Mouse (Mus musculus): Measurements from ENCODE around the gene Brinp1.
"Not testable (repeated sequence)": the region's sequence is repeated elsewhere in the genome, so short reads cannot be mapped to it uniquely, and the experiment has no call there.

Brinp1 gene

DNA sequence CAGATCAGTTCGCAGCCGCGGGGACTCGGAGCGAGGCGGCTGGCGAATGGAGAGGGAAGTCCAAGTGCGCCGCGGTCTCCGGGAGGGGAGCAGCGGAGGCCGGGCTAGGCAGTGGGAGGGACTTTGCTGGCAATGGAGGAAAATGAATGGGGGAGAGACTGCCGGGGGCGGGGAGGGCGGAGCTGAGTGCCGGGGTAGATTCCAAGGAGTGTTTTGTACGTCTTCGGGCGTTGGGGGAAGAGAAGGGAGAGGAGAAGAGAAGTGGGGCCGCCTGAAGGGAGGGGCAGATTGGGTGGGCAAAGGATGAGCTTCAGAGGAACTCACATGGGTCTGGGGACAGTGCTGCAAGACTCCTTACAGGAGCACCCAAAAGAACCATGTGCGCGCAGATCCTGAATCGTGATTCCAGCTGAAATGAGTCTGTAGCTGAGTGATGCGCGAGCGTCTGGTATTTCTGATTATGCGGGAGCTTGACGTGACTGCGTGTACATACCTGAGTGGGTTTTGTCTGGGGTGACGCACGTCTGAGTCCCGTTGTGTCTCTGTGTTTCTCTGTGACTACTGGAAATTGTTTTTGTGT, at the start of gene Brinp1:
Gene Brinp1 (minus strand): TSS at position 76 of the 580 bp plus-strand sequence.
- no peak for DNase-seq

GRCm38 (mm10) chr4:68957265-68957664, 3.1 kb upstream of the Brinp1 start:
- no peak for DNase-seq

DNA sequence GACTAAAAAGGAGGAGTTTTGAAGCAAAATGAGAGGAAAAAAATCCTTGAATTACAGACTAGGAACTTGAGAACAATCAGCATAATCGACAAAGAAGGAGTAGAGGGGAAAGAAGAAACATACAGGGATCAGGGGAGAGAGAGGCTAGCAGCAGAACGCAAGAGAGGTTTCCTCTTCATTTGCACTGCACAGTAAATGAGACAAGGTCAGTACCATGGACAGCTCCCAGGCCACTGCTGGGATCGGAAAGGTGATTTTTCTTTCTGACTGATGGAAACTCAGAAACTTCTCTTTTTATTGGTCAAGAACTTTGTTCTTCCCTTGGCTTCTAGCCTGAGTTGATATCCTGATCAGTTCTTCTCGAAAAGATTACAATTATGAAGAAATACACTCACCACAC, 1.4 kb upstream of the Brinp1 start:
- DNase-seq: no peak

GRCm38 (mm10) chr4:68953667-68954321, 403 bp downstream of the Brinp1 start:
- peak; percentile 80 for DNase-seq

- no peak for DNase-seq
These were observed 1.1 kb downstream of the Brinp1 start for GRCm38 (mm10) chr4:68953131-68953551.

- DNase-seq: no peak
These were observed 3.6 kb downstream of the Brinp1 start for GRCm38 (mm10) chr4:68950556-68950955.

GRCm38 (mm10) chr4:68942938-68943337, 11.3 kb downstream of the Brinp1 start:
- no peak for DNase-seq

GRCm38 (mm10) chr4:68930022-68930421, 24.2 kb downstream of the Brinp1 start:
- DNase-seq: peak; percentile 10

DNA sequence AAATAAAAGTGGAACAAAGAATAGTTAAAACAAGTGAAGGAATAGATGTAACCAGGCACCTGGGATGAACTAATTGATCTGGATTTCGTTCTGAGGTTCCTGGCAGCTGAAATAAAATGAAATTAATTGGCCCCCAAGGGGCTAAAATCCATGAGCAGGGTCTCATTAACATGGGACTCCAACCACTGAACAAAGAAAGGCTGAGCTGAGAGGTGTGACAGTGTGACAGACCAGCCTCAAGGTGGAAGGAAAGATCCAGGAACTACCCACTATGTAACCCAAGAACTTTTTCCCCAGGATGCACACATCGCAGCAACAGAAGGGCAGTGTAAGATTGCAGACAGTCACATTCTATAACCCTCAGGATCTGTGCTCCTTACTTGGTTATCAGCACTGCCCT, 28.1 kb downstream of the Brinp1 start:
- DNase-seq: peak; percentile 52

GRCm38 (mm10) chr4:68922944-68923343, 31.3 kb downstream of the Brinp1 start:
- DNase-seq: peak; percentile 19

DNA sequence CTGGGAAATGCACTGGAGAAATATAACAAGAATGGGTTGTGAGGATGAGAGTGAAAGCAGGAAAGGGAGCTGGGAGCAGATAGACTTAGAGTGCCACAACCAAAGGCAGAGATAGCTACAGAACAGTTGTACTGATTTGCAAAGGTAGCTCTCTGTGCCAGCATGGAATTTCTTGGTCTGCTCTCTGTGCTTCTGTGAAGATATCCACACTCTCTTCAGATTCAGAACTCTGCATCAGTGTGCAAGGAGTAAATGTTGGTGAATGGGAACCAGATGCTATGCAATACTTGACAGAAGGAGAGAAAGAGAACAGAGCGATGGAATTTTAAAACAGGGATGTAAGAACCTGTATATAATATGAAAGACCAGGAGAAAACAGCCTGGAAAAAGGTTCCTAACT, 31.7 kb downstream of the Brinp1 start:
- peak; percentile 34 for DNase-seq

- peak; percentile 66 for DNase-seq
These were observed 34.1 kb downstream of the Brinp1 start for GRCm38 (mm10) chr4:68920127-68920526.

DNA sequence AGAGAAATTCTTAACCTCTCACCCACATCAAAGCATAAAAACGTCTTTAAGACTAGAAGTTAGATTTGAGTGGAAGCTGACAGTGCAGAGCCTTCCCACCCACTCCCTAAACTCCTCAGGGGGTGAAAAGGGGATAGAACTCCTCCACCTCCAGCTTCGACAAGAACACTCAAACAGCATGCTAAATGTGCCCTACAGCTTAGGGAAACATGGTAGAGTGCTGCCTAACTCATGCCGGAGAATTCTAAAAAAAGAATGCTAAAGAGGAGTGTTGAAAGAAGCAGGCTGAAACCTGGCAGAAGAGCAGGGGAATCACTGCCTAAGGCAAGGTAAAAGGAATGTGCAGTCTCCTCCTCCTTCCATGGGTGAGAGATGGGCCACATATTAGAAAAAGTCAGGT, 43.3 kb downstream of the Brinp1 start:
- DNase-seq: peak; percentile 30

DNA sequence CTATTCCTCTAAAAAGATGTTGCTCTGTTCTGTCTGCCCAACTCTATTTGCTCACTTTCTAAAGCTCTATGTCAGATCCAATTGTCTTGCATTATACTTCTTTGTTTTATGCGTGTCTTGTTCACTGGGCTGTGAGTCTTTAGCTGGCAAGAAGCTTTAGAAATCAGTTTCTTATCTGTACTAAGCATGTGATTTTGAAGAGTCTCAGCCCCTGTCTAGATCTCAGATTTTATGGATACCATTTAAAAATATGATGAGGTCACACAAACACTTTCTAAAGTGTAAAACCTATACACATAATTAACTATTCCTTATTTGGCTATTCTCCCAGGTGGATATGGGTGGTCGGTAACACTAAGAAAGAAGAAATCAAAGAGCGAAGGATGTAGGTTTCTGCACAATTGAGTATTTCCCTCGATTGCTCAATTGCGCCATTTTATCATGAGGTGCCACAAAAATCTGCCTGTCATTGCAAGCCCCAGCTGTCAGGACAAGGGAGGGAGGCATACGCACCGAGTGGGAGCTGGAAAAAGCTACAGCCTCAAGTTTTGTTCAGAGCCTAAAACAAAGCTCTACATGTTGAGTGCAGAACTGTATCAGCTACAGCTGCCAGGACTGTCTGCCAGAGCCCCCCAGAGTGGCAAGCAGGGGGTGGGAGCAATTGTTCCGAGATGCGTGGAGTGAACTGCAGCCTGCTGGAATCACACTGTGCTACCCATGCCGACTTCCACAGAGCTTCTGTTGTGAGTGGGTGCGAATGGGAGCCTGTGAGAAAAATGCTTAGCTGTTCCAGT, 47.6 kb downstream of the Brinp1 start:
- DNase-seq: peak; percentile 72

- DNase-seq: peak; percentile 19
These were observed 63.7 kb downstream of the Brinp1 start for GRCm38 (mm10) chr4:68890526-68890925.

GRCm38 (mm10) chr4:68886276-68886675, 67.9 kb downstream of the Brinp1 start:
- peak; percentile 29 for DNase-seq

- DNase-seq: no peak
These were observed 82.2 kb downstream of the Brinp1 start for GRCm38 (mm10) chr4:68872028-68872427.

DNA sequence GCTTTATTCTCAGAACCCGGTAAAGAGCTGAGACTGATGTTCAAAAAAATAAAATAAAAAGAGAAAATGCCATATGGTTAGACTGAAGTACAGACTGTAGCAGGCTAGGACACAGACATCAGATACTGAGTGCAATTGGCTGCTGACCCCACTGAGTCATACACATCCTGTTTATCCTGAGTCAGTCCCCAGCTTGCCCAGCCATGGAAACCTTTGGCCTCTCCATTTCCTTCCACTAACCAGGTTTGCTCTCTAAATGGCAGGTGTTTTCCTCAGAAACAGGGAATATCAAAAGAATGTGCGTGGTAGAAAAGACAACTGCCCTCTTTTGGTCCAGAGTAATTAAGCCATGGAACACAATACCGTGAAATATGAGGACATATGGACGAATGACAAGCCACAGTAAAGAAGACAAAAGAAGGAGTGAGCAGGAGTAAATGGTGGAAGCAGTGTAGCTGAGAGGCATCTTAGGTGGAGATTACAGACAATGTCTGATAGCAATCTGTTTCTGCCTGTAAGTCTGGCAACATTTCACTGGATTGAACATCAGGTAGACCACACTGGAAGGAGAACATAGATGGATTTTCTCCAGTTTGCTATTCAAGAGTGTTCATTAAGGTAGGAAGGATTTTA, 88.9 kb downstream of the Brinp1 start:
- no peak for DNase-seq

- DNase-seq: no peak
These were observed 89.5 kb downstream of the Brinp1 start for GRCm38 (mm10) chr4:68864668-68865067.

DNA sequence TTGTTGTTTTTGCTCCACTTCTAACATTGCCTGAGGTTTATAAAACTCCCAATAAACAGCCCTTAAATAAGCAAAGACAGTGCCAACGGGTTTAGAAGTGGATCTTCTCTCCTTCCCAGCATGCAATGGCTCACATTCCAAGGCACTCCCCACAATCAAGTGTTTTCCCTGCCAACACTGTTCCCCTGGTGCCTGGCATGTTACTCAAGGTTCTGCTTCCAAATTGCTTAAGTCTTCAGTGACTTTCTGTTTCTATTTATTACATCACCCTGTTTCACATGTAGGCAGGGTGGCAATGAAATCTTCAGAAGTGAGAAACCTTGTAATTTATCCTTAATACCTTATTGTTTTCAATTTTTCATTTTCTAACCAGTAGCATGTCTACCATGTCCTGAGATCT, 97.3 kb downstream of the Brinp1 start:
- DNase-seq: no peak

DNA sequence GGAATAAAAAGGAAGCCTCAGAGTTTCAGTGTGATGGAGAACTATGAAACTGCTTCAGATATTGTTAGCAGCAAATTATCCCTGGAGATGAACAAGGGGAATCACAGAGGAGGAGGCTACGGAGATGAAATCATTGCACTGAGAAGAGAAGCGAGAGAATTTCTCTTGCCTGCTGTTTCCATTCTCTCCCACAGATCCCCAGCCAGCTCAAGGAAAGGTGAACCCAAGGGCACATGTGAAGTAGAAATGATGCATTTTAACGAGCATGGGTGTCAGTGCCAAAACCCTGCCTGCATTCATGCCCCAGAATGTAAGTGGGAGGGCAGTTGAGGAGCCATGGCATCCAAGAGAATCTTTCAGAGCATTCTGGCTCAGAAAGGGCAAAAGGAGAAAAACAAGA, 104.5 kb downstream of the Brinp1 start:
- no peak for DNase-seq

DNA sequence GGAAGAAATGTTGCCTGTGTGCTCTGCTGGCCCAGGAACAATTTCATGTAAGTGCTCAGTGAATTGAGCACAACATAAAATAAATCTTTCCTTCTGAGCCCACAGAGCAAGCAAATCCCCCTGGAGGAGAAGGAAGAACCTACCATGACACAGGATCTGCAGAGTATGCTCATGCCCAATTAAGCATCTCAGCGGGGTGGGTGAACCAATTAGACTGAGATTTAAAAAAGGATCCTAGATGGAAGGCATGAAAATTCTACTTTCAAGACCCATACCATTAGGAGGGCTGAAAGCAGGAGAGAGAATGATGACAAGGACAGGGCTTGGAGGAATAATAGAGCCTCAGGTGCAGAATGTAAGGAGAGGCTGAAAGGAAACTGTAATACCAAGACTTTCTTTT, 107.2 kb downstream of the Brinp1 start:
- DNase-seq: no peak

- DNase-seq: no peak
These were observed 108.2 kb downstream of the Brinp1 start for GRCm38 (mm10) chr4:68845964-68846363.

GRCm38 (mm10) chr4:68813997-68814396, 140.2 kb downstream of the Brinp1 start:
- DNase-seq: not testable (repeated sequence)
